10 mouse cellular contexts compared by ENCODE assay signal in the genomic region with DNA sequence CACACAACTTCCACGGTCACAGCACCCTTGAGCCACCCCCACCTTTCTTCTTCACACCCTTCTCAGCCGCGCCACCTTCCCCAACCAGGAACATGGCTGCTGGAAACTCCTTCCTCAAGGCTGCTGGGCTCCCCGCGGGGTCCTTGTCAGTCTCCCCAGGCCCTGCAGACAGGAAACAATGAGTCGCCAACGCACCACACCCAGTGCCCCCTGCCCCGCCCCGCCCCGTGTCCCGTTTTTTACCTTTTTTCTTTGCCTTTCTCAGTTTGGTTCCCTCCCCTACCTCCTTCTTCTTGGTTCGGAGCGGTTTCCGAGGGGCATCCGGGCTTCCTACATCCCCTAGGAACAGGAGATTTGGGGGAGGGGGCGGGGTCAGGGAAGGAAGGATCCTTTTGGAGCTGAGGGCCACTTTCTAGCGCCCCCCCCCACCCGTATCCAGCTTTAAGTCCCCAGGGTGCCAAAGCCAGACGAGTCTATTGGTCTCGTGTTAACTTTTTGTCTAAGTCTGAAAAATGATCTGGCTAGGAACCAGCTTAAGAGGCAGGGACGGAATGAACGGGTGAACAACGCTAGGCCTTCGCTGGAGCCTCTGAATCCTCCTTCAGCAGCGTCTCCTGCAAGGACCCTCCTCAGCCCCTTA. TPM values are rescaled to one million over a fixed set of nuclear protein-coding genes. Genes with fewer than 3 reads are reported as not detected.
DNase-seq lines count a peak whose midpoint lies in the region; ATAC-seq and TF ChIP-seq lines count a peak whose summit lies in the region.
"Had no signal": no experiment of that assay in that cellular context is flagged by ENCODE, and none has a peak within 500 bp of the region (broad histone marks: within the 10 kb centered on the region; RNA-seq: fewer than 3 reads in every experiment).

No protein-coding gene starts in this region.

- H3K27ac ChIP-seq in lung, embryonic 14.5 days (ENCODE audit: low read depth), result no peak overlapping the region
- no peak overlapping the region for H3K27ac ChIP-seq in forebrain, embryonic 12.5 days
- H3K27ac ChIP-seq in limb, embryonic 14.5 days (replicated peaks; ENCODE audit: low read depth, low read length), result no peak overlapping the region
- H3K27ac ChIP-seq in stomach, embryonic 14.5 days (ENCODE audit: low read length), result no peak overlapping the region

- no peak for TF ChIP-seq CTCF in lung, embryonic 14.5 days (IDR thresholded peaks at IDR 0.05; ENCODE audit: low read depth)
- TF ChIP-seq CTCF in lung, adult 2 months (IDR thresholded peaks at IDR 0.05; ENCODE audit: insufficient read depth, low read length), result no peak

- no peak for TF ChIP-seq POLR2A in lung, adult 2 months (IDR thresholded peaks at IDR 0.05; ENCODE audit: borderline replicate concordance, extremely low read depth, low read depth, low read length)
- no peak for TF ChIP-seq POLR2A in limb, embryonic 14.5 days (IDR thresholded peaks at IDR 0.05; ENCODE audit: borderline replicate concordance, extremely low read depth, insufficient read depth, insufficient read length)

- ATAC-seq in lung, embryonic 14.5 days (ENCODE audit: insufficient read depth), result no peak
- ATAC-seq in forebrain, embryonic 12.5 days (ENCODE audit: low FRiP score), result no peak
- no peak for ATAC-seq in limb, embryonic 14.5 days (ENCODE audit: low FRiP score, low read depth)
- ATAC-seq in stomach, embryonic 14.5 days (ENCODE audit: insufficient number of reproducible peaks, insufficient read depth, low FRiP score, low read depth), result no peak

- peaks cover 8% of the 10 kb centered on the region for H3K4me1 ChIP-seq in lung, embryonic 14.5 days (ENCODE audit: insufficient read depth)
- H3K4me1 ChIP-seq in lung, adult 2 months (ENCODE audit: control insufficient read depth, insufficient read depth, low read length), result peaks cover 3% of the 10 kb centered on the region; the same call in 1 of the 2 replicates
- peaks cover 25% of the 10 kb centered on the region for H3K4me1 ChIP-seq in forebrain, embryonic 12.5 days
- H3K4me1 ChIP-seq in limb, embryonic 14.5 days (ENCODE audit: control insufficient read depth, insufficient read depth, low read length), result peaks cover 21% of the 10 kb centered on the region
- peaks cover 18% of the 10 kb centered on the region; the same call in 1 of the 2 replicates for H3K4me1 ChIP-seq in stomach, embryonic 14.5 days (ENCODE audit: control insufficient read depth, insufficient read depth, low read length)

- 3% methylated on average over 25 of the region's 25 CpGs for WGBS in lung, embryonic 14.5 days
- 16% methylated on average over 25 of the region's 25 CpGs for WGBS in lung, adult 2 months
- under 1% methylated on average over 24 of the region's 25 CpGs for WGBS in forebrain, embryonic 12.5 days
- 2% methylated on average over 25 of the region's 25 CpGs for WGBS in limb, embryonic 14.5 days
- WGBS in stomach, embryonic 14.5 days, result 2% methylated on average over 25 of the region's 25 CpGs

- peak overlapping the region; percentile 27 for H3K4me3 ChIP-seq in lung, embryonic 14.5 days (ENCODE audit: low read depth, low read length)
- no peak overlapping the region for H3K4me3 ChIP-seq in lung, adult 2 months (replicated peaks; ENCODE audit: extremely low read depth, low read depth, low read length)
- H3K4me3 ChIP-seq in forebrain, embryonic 12.5 days (replicated peaks), result peak overlapping the region; percentile 28
- peak overlapping the region; percentile 34 for H3K4me3 ChIP-seq in limb, embryonic 14.5 days (replicated peaks; ENCODE audit: low read length)
- peak overlapping the region; percentile 24 for H3K4me3 ChIP-seq in stomach, embryonic 14.5 days (ENCODE audit: low read depth, low read length)

- H3K9ac ChIP-seq in lung, embryonic 14.5 days, result peak overlapping the region; percentile 38
- H3K9ac ChIP-seq in forebrain, embryonic 12.5 days, result peak overlapping the region; percentile 47
- peak overlapping the region; percentile 47 for H3K9ac ChIP-seq in limb, embryonic 14.5 days (ENCODE audit: low read depth, low read length, severe bottlenecking)
- no peak overlapping the region for H3K9ac ChIP-seq in stomach, embryonic 14.5 days (replicated peaks; ENCODE audit: low read depth, low read length)

- peak; percentile 58 for DNase-seq in lung, embryonic 14.5 days
- DNase-seq in lung, adult 2 months, result no peak
- DNase-seq in limb, embryonic 14.5 days (ENCODE audit: low spot score), result no peak
- DNase-seq in layer of hippocampus, adult 11-12 months (ENCODE audit: low spot score), result no peak
- no peak for DNase-seq in left cerebral cortex, postnatal 36 days (ENCODE audit: low spot score in 2 of 2)
- DNase-seq in cerebellum, adult 18-20 months, result no peak
- DNase-seq: heart, adult 18-20 months had no signal

- intact Hi-C loops in left cerebral cortex, postnatal 36 days (cut with DNase I), result no loop called here

- no peaks in the 10 kb centered on the region for H3K9me3 ChIP-seq in lung, embryonic 14.5 days (ENCODE audit: low read depth, low read length)
- no peaks in the 10 kb centered on the region for H3K9me3 ChIP-seq in forebrain, embryonic 12.5 days
- H3K9me3 ChIP-seq in limb, embryonic 14.5 days (ENCODE audit: control insufficient read depth, low read length), result no peaks in the 10 kb centered on the region
- no peaks in the 10 kb centered on the region for H3K9me3 ChIP-seq in stomach, embryonic 14.5 days (ENCODE audit: control insufficient read depth, low read depth, low read length)

- no peaks in the 10 kb centered on the region for H3K36me3 ChIP-seq in lung, embryonic 14.5 days (ENCODE audit: insufficient read depth)
- H3K36me3 ChIP-seq in forebrain, embryonic 12.5 days (replicated peaks), result no peaks in the 10 kb centered on the region
- no peaks in the 10 kb centered on the region for H3K36me3 ChIP-seq in limb, embryonic 14.5 days (ENCODE audit: control insufficient read depth, insufficient read depth, low read length)
- no peaks in the 10 kb centered on the region for H3K36me3 ChIP-seq in stomach, embryonic 14.5 days (ENCODE audit: control insufficient read depth, insufficient read depth, low read length)

- H3K27me3 ChIP-seq in lung, embryonic 14.5 days (ENCODE audit: insufficient read depth, low read length), result peaks cover 44% of the 10 kb centered on the region
- H3K27me3 ChIP-seq in forebrain, embryonic 12.5 days, result peaks cover 83% of the 10 kb centered on the region
- peaks cover 37% of the 10 kb centered on the region for H3K27me3 ChIP-seq in limb, embryonic 14.5 days (ENCODE audit: control insufficient read depth, insufficient read depth, low read length)
- 0 out of 2 replicates have a peak, but pooled peaks cover 7% of the 10 kb centered on the region for H3K27me3 ChIP-seq in stomach, embryonic 14.5 days (ENCODE audit: control insufficient read depth, insufficient read depth, low read length)

- peak overlapping the region; percentile 61 for H3K4me2 ChIP-seq in lung, embryonic 14.5 days
- H3K4me2 ChIP-seq in forebrain, embryonic 12.5 days, result peak overlapping the region; percentile 54
- peak overlapping the region; percentile 62 for H3K4me2 ChIP-seq in limb, embryonic 14.5 days (replicated peaks; ENCODE audit: low read depth, low read length, severe bottlenecking)
- peak overlapping the region; percentile 42 for H3K4me2 ChIP-seq in stomach, embryonic 14.5 days (replicated peaks; ENCODE audit: low read depth, low read length)

RNA-seq across cellular contexts. Expression of a gene that starts 2.2 kb away (rescaled TPM):
- 3.0 and 3.6 TPM in 2 replicates for polyA plus RNA-seq in lung, embryonic 14.5 days (2014; fragmentation: Nextera tagmentation; extraction: Ambion mirVana)
- 7.0 and 7.2 TPM in 2 replicates for polyA plus RNA-seq in lung, adult 2 months (2012; rRNA removed)
- polyA plus RNA-seq in forebrain, embryonic 12.5 days (2016; fragmentation: Nextera tagmentation; extraction: Ambion mirVana), result 3.5 and 4.0 TPM in 2 replicates
- polyA plus RNA-seq in limb, embryonic 14.5 days (2012; rRNA removed), result 5.0 and 7.4 TPM in 2 replicates
- 4.9 and 6.4 TPM in 2 replicates for polyA plus RNA-seq in limb, embryonic 14.5 days (2014; fragmentation: Nextera tagmentation; extraction: Ambion mirVana)
- 5.2 and 6.6 TPM in 2 replicates for polyA plus RNA-seq in stomach, embryonic 14.5 days (2014; fragmentation: Nextera tagmentation; extraction: Ambion mirVana)
- total RNA-seq in left cerebral cortex, postnatal 36 days (2021), result not detected
- total RNA-seq: heart, adult 18-20 months; neutrophil, adult 5-6 weeks had no signal

RNA-seq across cellular contexts. Expression of a gene that starts 12.2 kb away (rescaled TPM):
- polyA plus RNA-seq in lung, embryonic 14.5 days (2014; fragmentation: Nextera tagmentation; extraction: Ambion mirVana), result 11.2 and 11.3 TPM in 2 replicates
- 28.1 and 30.7 TPM in 2 replicates for polyA plus RNA-seq in lung, adult 2 months (2012; rRNA removed)
- 4.2 and 5.1 TPM in 2 replicates for polyA plus RNA-seq in forebrain, embryonic 12.5 days (2016; fragmentation: Nextera tagmentation; extraction: Ambion mirVana)
- polyA plus RNA-seq in limb, embryonic 14.5 days (2012; rRNA removed), result 85.6 and 102 TPM in 2 replicates
- polyA plus RNA-seq in limb, embryonic 14.5 days (2014; fragmentation: Nextera tagmentation; extraction: Ambion mirVana), result 17.4 and 17.9 TPM in 2 replicates
- 15.7 and 16.0 TPM in 2 replicates for polyA plus RNA-seq in stomach, embryonic 14.5 days (2014; fragmentation: Nextera tagmentation; extraction: Ambion mirVana)
- 1 to 10 TPM; 2.4 to 2.8 TPM for total RNA-seq in left cerebral cortex, postnatal 36 days (2021)
- total RNA-seq: neutrophil, adult 5-6 weeks had no signal

RNA-seq across cellular contexts. Expression of a gene that starts 34.5 kb away (rescaled TPM):
- polyA plus RNA-seq in lung, embryonic 14.5 days (2014; fragmentation: Nextera tagmentation; extraction: Ambion mirVana), result 799 and 802 TPM in 2 replicates
- 1,664 and 1,938 TPM in 2 replicates for polyA plus RNA-seq in lung, adult 2 months (2012; rRNA removed)
- 370 and 384 TPM in 2 replicates for polyA plus RNA-seq in forebrain, embryonic 12.5 days (2016; fragmentation: Nextera tagmentation; extraction: Ambion mirVana)
- polyA plus RNA-seq in limb, embryonic 14.5 days (2012; rRNA removed), result 3,249 and 4,469 TPM in 2 replicates
- polyA plus RNA-seq in limb, embryonic 14.5 days (2014; fragmentation: Nextera tagmentation; extraction: Ambion mirVana), result 810 and 905 TPM in 2 replicates
- polyA plus RNA-seq in stomach, embryonic 14.5 days (2014; fragmentation: Nextera tagmentation; extraction: Ambion mirVana), result 797 and 911 TPM in 2 replicates
- 100 to 1,000 TPM; 289 to 354 TPM for total RNA-seq in left cerebral cortex, postnatal 36 days (2021)

RNA-seq across cellular contexts. Expression of a gene that starts 49.5 kb away (rescaled TPM):
- polyA plus RNA-seq in lung, embryonic 14.5 days (2014; fragmentation: Nextera tagmentation; extraction: Ambion mirVana), result 28.2 and 35.3 TPM in 2 replicates
- 18.2 and 21.7 TPM in 2 replicates for polyA plus RNA-seq in lung, adult 2 months (2012; rRNA removed)
- polyA plus RNA-seq in forebrain, embryonic 12.5 days (2016; fragmentation: Nextera tagmentation; extraction: Ambion mirVana), result 25.9 and 26.0 TPM in 2 replicates
- polyA plus RNA-seq in limb, embryonic 14.5 days (2012; rRNA removed), result 28.3 and 32.4 TPM in 2 replicates
- polyA plus RNA-seq in limb, embryonic 14.5 days (2014; fragmentation: Nextera tagmentation; extraction: Ambion mirVana), result 30.8 and 36.1 TPM in 2 replicates
- 26.5 and 29.9 TPM in 2 replicates for polyA plus RNA-seq in stomach, embryonic 14.5 days (2014; fragmentation: Nextera tagmentation; extraction: Ambion mirVana)
- 10 to 100 TPM; 21.6 to 29.5 TPM for total RNA-seq in left cerebral cortex, postnatal 36 days (2021)
